Mouse (Mus musculus) E14TG2a.4 (cell line): Measurements from ENCODE around the gene Gm28308.

Experiments
- H3K27me3 ChIP-seq: 2 replicates; pipeline ENCODE4 v1.6.1; 2014; ENCODE audit warnings: low read length, control low read depth; ENCODE audit not compliant: insufficient read depth
- H3K36me3 ChIP-seq: 2 replicates; pipeline ENCODE4 v1.6.1; 2014; ENCODE audit warnings: low read length, control low read depth; ENCODE audit not compliant: insufficient read depth
- H3K4me1 ChIP-seq: replicated peaks from 2 replicates; pipeline ENCODE4 v1.6.1; 2014; ENCODE audit warnings: low read depth, low read length, control low read depth
- H3K4me3 ChIP-seq: replicated peaks from 2 replicates; pipeline ENCODE4 v1.5.1; 2014; ENCODE audit warnings: mild to moderate bottlenecking, low read length
- H3K9me3 ChIP-seq: 2 replicates; pipeline ENCODE4 v1.6.1; 2014; ENCODE audit warnings: low read length, control low read depth
- CTCF ChIP-seq: conservative IDR thresholded peaks from 2 replicates; pipeline ENCODE4 v1.5.1; 2014; ENCODE audit warnings: low read length
- NANOG ChIP-seq: IDR thresholded peaks from 2 replicates; pipeline ENCODE4 v1.6.1; 2014; ENCODE audit warnings: borderline replicate concordance, low read length, mixed read lengths
- POU5F1 ChIP-seq: IDR thresholded peaks from 2 replicates; pipeline ENCODE4 v1.6.1; 2014; ENCODE audit warnings: low read length, borderline replicate concordance

Gene Gm28308

DNA sequence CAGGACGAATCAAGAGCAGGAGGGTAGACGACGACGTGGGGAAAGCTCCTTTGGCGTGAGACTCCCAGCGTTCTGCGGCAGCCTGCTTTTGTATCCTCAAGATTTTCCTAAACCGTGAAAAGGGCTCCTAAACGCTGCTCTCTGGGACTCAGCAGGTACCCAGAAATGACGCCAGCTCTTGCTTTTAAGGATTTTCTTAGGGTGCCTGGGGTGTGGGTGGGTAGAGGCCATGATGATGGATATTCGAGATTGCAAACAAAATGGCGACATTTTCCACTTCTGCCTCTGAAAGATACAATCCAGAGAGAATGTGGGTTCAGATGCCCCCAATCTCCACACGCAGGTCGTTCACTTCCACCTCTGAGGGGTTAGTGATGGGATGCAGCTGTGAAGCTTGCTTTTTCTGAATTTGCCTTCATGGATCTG is 45.4 kb downstream of the Gm28308 start:
- Histone ChIP-seq H3K36me3 (no peaks in the 10 kb centered on the region), H3K9me3 (no peaks in the 10 kb centered on the region; the same call in 1 of the 2 replicates), H3K27me3 (peaks cover 99% of the 10 kb centered on the region), H3K4me3 (no peak overlapping the region), H3K4me1 (peaks cover 73% of the 10 kb centered on the region)
- TF ChIP-seq NANOG = no peak
- no peak for TF ChIP-seq POU5F1
- TF ChIP-seq CTCF = no peak

DNA sequence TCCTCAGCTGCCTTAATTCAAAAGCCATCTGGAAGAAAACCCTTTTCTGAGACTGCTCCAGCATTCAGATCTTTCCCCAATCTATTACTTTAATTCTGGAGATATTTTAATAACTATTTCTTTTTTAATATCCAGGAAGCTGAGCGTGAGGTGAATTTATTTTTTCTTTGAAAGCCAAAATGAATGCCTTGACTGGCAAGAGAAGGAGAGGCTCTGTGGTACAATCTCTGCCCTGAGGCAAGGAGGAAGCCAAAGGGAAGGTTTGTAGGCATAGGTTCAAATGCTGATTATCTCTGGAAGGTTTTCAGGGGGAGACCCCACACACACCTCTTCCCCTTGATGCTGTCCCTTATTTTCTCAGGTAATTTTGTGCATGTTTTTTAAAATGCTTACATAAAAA is 46.0 kb downstream of the Gm28308 start:
- no peak for TF ChIP-seq CTCF
- TF ChIP-seq NANOG = no peak
- TF ChIP-seq POU5F1 = no peak
- Histone ChIP-seq H3K4me1 (peaks cover 71% of the 10 kb centered on the region), H3K36me3 (no peaks in the 10 kb centered on the region), H3K27me3 (peaks cover 97% of the 10 kb centered on the region), H3K4me3 (no peak overlapping the region), H3K9me3 (no peaks in the 10 kb centered on the region; the same call in 1 of the 2 replicates)

- Histone ChIP-seq H3K9me3 (no peaks in the 10 kb centered on the region; the same call in 1 of the 2 replicates), H3K4me1 (peaks cover 67% of the 10 kb centered on the region), H3K27me3 (peaks cover 97% of the 10 kb centered on the region), H3K36me3 (no peaks in the 10 kb centered on the region), H3K4me3 (no peak overlapping the region)
- no peak for TF ChIP-seq POU5F1
- TF ChIP-seq CTCF = no peak
- no peak for TF ChIP-seq NANOG
Observed at GRCm38 (mm10) chr6:52166431-52167077, 46.6 kb downstream of the Gm28308 start.

- TF ChIP-seq CTCF (no peak), NANOG (no peak), POU5F1 (no peak)
- Histone ChIP-seq H3K4me1 (peaks cover 65% of the 10 kb centered on the region), H3K27me3 (peaks cover 95% of the 10 kb centered on the region), H3K9me3 (no peaks in the 10 kb centered on the region; the same call in 1 of the 2 replicates), H3K36me3 (no peaks in the 10 kb centered on the region), H3K4me3 (no peak overlapping the region)
Observed at GRCm38 (mm10) chr6:52165441-52166370, 47.4 kb downstream of the Gm28308 start.

DNA sequence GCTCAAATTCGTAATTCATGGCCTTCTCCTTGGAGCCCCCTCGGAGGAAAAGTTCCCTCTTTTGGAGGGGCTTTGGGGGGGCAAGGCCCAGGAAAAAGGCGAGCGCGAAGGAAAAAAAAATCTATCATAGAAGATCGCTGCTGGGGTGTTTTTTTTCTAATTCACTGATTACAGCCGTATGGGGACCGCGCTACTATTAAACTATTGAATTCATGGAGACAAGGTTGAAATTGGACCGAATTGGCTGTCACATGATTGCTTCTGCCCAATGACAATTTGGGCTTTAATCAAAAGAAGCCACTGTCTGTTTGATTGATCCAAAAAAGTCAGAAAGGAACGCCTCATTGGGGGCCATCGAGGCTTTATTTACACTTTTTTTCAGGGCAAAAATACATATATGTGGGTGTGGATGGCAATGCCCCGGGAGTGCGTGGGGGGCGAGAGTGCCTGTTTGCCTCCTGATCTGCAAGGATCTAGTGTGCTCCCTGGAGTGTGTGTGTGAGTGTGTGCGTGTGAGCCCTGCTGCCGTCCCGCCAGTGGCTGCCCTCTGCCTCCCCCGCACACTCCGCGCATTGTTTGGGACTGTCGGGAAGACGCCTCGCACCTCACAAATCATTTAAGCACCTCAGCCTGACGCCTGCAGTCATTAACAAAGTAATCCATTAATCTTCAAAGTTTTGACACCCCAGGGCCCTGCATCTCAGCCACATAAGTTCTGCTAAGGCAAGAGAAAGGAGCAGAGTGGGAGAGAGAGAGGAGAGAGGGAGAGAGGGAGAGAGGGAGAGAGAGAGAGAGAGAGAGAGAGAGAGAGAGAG is 48.3 kb downstream of the Gm28308 start, which contains the start of gene Hoxa2:
Hoxa2 (minus strand) TSS at position 206 of the 815 bp plus-strand sequence.
- H3K9me3 ChIP-seq = no peaks in the 10 kb centered on the region; the same call in 1 of the 2 replicates
- TF ChIP-seq NANOG = no peak
- TF ChIP-seq POU5F1 = no peak
- no peak for TF ChIP-seq CTCF
- H3K4me3 ChIP-seq = peak within 1 kb of the TSS; percentile 56

DNA sequence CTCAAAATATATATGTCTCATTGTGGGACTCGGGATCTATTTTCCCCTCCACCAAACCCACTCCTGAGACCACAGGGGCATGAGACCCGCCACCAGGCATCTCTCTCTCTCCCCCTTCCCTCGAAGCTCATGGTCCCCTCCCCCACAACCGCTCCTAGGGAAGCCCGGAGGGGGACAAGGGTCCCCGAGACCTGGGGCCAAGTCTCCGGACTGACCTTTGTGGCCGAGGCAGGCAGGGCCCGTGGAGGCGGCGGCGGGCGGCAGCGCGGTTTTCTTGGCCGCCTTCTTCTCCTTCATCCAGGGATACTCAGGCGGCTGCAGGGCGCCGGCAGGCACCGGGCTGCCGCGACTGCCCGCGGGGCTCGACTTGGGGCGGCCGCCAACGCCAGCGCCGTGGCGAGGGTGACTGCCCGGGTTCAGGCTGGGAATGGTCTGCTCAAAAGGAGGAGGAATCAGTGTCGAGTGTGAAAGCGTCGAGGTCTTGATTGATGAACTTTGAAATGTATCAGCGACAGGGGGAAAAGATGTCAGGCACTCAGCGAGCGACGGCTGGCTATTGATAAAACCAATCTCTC is 49.0 kb downstream of the Gm28308 start:
- H3K9me3 ChIP-seq = no peaks in the 10 kb centered on the region; the same call in 1 of the 2 replicates
- TF ChIP-seq NANOG = no peak
- no peak for TF ChIP-seq CTCF
- no peak for TF ChIP-seq POU5F1
- peaks cover 95% of the 10 kb centered on the region for H3K27me3 ChIP-seq
- H3K4me1 ChIP-seq = peaks cover 70% of the 10 kb centered on the region
- no peaks in the 10 kb centered on the region for H3K36me3 ChIP-seq
- peak overlapping the region; percentile 56 for H3K4me3 ChIP-seq

More for the DNA sequence above, 48.3 kb downstream of the Gm28308 start, which contains the start of gene Hoxa2:
- peaks cover 94% of the 10 kb centered on the region for H3K27me3 ChIP-seq
- H3K36me3 ChIP-seq = no peaks in the 10 kb centered on the region
- peaks cover 64% of the 10 kb centered on the region for H3K4me1 ChIP-seq

DNA sequence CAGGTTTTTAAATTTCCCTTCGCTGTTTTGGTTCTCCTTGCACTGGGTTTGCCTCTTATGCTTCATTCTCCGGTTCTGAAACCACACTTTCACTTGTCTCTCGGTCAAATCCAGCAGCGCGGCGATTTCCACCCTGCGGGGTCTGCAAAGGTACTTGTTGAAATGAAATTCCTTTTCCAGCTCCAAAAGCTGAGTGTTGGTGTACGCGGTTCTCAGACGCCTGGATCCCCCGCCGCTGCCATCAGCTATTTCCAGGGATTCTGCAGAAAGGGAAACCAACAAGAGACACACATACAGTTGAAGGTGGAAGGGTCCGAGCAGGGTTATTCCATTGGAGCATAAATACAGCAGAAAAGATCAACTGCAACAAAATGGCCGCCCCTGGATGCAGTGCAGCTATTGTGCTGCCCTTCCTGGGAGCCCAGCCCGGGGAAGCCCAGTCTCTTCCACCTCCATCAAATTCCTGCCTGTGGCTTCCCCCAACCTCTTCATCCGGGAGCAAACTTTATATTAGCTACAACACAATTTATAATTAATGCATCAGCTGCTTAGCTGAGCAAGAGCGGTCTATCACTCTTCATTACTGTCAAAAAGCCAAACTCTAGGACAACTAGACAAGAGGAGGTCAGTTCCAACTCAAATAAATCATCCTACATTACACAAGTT is 49.6 kb downstream of the Gm28308 start:
- no peaks in the 10 kb centered on the region for H3K36me3 ChIP-seq
- H3K4me3 ChIP-seq = peak overlapping the region; percentile 56; the same call in 1 of the 2 replicates
- TF ChIP-seq POU5F1 = no peak
- no peak for TF ChIP-seq NANOG
- no peak for TF ChIP-seq CTCF
- no peaks in the 10 kb centered on the region; the same call in 1 of the 2 replicates for H3K9me3 ChIP-seq
- H3K4me1 ChIP-seq = peaks cover 66% of the 10 kb centered on the region
- peaks cover 91% of the 10 kb centered on the region for H3K27me3 ChIP-seq
